Mouse (Mus musculus) c-Kit-negative CD71-positive TER-119-positive erythroid progenitor cells, embryonic 14.5 days (primary cell): ENCODE results near the gene Olfr689.
"Not testable (repeated sequence)": the region's sequence is repeated elsewhere in the genome, so short reads cannot be mapped to it uniquely, and the experiment has no call there.

Experiments
- DNase-seq: peaks from one replicate; pipeline ENCODE4 v3.0.0-alpha.2; 2013; ENCODE audit warnings: low read depth, low spot score

Gene Olfr689

DNA sequence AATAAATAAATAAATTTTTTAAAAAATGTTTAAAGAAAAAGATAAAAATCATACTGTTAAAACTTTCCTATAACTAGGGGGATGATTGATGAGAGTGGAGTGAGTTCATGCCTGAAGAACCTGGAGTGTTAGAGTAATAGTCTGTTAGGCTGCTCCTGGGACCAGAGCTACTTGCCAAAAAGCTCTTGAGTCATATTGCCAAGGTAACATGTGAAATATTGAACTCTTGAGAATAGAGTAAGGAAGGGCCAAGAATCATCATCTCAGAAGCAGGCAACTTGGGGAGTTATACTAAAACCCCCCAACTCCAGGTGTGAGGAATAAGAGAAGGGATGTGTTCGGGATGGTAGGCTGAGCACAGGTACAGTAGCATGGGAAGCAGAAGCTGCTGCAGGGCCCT, at the start of gene Olfr689:
Gene Olfr689, plus strand, starts transcription at position 301 of the 400 bp plus-strand sequence.
- no peak for DNase-seq

DNA sequence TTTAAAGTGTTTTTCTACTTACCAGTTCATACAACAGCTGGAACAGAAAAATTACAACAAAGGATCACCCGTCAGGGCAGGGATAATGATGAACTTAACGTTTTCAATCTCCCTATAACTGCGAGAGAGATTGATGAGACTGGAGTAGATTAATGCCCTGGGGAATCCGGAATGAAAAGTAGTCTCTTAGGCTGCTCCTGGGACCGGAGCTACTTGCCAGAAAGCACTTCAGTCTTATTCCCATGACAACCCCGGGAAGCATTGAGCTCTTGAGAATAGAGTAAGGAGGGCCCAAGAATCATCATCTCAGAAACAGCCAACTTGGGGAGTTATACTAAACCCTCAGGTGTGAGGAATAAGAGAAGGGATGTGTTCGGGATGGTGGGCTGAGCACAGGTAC, 38.5 kb upstream of the Olfr689 start:
- no peak for DNase-seq

DNA sequence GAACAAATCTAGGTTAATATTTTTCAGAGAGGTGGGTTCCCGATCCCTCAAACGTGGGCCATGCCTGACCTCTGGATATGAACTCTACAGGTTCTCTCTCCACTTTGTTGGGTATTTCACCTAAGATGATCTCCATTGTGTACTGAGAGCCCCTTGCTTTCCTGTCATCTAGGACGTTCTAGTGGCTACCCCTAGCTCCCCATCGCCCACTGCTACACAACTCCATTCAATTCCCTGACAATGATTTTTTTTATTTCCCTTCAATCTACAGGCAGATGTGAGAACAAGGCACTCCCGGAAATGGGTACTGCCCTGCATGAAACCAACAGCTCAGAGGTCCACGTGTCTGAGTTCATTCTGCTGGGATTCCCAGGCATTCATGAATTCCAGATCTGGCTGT, 23.2 kb upstream of the Olfr689 start, which contains the start of gene Olfr688:
Gene Olfr688, plus strand, starts transcription at position 301 of the 400 bp plus-strand sequence.
- no peak for DNase-seq

DNA sequence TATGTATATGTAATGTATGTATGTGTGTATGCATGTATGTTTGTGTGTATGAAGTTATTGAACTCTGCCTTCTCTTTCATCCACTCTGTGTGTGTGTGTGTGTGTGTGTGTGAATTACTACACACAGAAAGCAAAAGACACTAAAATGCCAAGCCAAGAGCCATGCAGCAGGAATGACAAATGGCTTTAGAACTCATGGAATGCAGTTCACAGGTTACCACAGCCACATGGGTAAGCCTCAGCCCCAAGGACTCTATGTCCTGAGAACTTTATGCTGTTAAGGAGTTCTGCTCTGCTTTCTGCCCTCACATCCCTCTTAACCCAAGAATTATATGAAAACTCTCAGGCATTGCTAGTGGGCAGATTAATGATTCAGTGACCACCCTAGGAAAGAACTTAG, 20.9 kb upstream of the Olfr689 start:
- no peak for DNase-seq

DNA sequence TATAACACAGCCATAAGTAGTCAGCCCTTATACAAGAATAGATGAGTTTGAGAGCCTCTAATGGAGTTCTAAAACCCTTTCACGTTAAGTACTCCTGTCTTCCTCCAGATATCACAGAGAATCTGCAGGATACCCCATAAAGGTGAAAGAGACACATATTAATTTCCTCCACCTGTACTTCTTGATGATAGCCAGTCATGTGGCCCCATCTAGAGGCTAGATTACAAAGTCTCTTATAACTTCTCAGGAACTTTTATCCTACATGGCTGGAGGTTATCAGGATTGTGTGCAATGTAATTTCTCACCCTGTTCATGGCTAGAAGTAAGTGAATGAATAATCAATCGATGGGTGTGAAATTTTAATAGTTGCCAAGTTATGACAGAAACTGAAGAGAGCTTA, 14.3 kb downstream of the Olfr689 start:
- no peak for DNase-seq

DNA sequence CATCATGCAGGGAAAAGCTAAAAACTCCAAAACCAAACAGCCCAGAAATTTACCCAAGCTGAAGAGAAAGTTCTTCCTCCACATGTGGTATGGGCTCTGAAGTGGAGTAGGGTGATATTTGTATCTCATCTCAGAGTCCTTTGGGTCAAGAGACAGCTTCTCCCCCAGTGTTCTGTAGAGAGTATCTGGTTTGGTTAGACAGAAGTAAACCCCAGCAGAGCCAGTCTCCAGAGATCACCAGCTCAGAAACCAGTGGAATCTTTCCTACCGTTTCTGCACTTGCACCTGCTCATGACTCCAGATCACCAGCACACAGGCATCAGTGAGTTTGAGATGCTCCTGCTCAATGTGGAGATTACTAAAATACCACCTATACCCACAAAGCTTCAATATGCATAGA, 23.0 kb downstream of the Olfr689 start, which contains the start of gene Olfr690:
Gene Olfr690, minus strand, starts transcription at position 101 of the 400 bp plus-strand sequence.
- DNase-seq, result no peak

DNA sequence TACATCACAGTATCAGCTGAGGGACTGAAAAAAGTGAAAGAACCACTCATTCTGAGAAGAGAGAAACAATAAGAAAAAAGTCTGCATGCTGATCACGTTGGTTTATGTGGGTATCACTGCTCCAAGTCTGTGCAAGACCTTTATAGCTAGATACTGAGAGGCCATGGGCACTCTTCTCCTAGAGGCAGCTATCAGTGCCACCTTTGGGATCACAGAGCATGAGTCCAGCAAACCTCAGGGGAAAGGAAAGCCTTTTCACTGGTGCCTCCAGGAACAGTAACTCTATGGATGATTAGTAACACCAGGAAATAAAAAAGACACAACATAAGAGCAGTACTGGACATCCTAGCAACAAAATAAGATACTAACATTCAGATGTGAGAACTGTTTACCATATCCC, 31.2 kb downstream of the Olfr689 start, which contains the start of gene Olfr691:
Gene Olfr691, minus strand, starts transcription at position 101 of the 400 bp plus-strand sequence.
- no peak for DNase-seq

DNA sequence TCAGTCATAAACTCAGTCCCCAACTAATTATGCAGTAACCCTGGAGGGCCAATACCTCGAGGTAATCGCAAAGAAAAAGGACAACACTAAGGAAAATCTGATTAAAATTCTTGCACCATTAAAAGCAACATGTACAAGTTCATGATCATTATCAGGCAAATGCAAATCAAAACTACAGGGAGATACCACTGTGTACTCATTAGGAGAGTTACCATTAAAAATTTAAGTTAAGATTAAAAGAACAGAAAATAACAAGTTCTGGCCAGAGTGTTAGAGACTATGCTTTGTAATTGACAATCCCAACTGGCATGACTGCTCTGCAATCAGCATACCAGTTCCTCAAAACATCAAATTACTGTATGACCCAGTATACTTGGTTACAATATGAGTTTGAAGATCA, 31.8 kb downstream of the Olfr689 start:
- no peak for DNase-seq

DNA sequence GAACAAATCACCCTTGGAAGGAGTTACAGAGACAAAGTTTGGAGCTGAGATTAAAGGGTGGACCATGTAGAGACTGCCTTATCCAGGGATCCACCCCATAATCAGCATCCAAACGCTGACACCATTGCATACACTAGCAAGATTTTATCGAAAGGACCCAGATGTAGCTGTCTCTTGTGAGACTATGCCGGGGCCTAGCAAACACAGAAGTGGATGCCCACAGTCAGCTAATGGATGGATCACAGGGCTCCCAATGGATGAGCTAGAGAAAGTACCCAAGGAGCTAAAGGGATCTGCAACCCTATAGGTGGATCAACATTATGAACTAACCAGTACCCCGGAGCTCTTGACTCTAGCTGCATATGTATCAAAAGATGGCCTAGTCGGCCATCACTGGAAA, 45.1 kb downstream of the Olfr689 start:
- not testable (repeated sequence) for DNase-seq

DNA sequence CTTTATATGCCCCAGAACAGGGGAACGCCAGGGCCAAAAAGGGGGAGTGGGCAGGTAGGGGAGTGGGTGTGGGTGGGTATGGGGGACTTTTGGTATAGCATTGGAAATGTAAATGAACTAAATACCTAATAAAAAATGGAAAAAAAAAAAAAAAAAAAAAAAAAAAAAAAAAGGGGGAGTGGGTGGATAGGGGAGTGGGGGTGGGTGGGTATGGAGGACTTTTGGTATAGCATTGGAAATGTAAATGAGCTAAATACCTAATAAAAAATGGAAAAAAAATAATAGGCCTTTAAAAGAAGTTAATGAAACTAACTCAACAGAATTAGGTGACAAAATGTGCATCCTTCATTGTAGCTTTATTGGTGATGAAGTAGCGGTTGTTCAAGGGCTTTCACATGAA, 45.5 kb downstream of the Olfr689 start:
- DNase-seq, result not testable (repeated sequence)

DNA sequence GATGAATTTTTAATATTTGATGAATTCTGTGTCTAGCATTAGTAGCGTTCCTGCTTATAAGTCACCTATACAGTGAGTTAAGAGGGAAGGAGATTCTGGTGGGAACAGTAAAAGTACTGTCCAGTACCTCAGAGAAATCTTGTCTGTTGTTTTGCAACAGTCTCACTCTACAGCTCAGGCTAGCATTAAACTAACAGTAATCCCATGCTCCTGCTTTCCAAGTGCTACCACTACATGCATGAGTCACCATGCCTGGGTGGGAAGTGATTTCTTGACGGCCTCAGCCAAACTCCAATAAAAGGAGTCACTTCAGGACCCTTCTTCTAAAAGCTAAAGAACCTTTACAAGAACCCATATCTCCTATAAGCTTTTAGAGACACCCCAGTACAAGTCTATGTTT, 50.7 kb downstream of the Olfr689 start:
- no peak for DNase-seq

DNA sequence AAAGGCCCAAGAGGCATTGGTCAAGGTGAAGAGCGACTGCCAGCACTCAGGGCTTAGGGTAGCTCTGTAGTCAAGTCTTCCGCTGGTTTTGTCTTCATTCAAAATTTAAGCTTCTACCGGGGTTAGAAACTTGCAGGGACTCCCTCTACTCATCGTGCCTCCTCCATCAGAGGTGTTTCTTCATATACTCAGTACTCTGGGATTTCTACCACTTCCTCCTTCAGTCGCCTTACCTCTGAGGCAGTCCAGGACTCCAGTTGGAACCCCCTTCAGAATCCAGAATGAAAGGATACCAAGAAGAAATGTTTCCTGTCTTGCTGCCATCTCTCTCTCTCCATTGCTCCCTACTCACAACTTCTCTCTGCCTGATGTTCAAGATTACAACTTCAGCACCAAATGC, 56.3 kb downstream of the Olfr689 start:
- DNase-seq, result no peak

DNA sequence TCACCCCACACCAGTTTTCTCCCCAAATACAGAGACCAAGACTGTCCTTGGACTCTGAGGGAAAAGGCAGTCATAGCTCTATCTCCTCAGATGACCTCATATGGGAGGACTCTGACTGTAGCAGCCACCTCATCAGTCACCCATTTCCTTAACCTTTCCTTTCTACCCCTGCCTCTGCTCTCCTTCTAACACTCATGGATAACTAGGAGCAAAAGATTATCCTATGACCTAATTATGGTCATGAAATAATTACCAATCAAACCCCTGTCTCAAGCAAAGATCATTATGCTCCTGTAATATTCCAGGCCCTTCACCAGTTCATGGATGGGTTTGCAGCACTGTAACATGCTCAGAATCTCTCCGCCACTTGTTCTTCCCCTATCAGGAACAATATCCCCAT, 57.0 kb downstream of the Olfr689 start, which contains the start of gene Olfr692:
Gene Olfr692, plus strand, starts transcription at position 301 of the 400 bp plus-strand sequence.
- DNase-seq, result no peak

DNA sequence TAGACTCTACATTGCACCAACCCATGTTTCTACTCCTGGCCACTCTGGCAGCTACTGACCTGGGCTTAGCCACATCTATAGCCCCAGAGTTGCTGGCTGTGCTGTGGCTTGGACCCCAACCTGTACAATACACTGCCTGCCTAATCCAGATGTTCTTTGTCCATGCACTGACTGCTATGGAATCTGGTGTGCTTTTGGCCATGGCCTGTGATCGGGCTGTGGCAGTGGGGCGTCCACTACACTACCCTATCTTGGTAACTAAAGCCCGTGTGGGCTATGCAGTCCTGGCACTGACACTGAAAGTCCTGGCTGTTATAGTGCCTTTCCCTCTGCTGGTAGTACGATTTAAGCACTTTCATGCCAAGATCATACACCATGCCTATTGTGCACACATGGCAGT, 57.6 kb downstream of the Olfr689 start:
- DNase-seq, result no peak
